Mouse (Mus musculus): ENCODE measurements at regions not wholly inside any gene's neighbourhood (a gene's known extent, or its start where the extent isn't known, plus 50 kb on each side); places are given as distances from the start of the nearest gene placed in this dataset.

DNA sequence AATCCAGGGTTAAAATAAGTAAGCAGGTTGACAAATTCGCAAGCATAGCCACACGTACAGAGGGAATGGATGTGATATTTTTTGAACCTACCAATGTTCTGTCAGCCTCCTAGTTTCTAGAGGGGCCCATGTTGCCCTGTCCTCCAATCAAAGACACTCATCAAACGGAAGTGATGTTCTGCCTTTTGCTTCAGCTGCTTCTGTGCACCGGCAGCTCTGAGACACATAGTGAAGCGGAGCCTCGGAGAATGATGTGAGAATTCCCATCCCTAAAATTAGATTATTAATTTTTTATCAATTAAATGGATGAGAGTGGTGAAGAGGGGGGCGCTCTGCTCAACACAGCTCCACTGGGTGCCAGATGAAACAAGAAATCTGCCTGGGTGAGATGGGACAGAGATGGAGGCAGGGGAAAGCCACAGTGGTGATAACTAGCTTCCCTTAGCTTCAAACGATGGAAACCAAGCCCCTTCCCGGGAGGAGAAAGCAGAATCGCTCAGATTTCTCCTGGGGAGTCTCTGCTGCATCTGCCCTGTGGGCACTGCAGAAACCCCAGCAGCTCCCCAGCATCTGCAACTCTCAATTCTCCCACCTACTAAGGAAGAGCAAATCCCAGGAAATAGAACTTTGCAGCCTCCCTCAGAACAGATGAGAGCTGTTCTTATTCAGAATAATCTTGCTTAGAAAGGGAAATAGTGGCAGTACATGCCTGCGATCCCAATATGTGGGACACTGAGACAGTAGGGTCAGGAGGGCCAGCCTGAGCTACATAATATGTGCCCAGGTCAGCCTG is 391.7 kb upstream of the Clint1 start:
- TF ChIP-seq CTCF (IDR thresholded peaks at IDR 0.05; ENCODE audit: borderline replicate concordance, control insufficient read depth, extremely low read depth, insufficient read depth, low read length, poor library complexity) (no peak), POLR2A (IDR thresholded peaks at IDR 0.05; ENCODE audit: control insufficient read depth, extremely low read depth, insufficient read depth, low read length, poor library complexity) (no peak)

Data from thymus, adult 2 months (tissue).